Mouse (Mus musculus) limb, embryonic 13.5 days (tissue): Measurements from ENCODE around the gene Hyal2. TPM values are rescaled to one million over a fixed set of nuclear protein-coding genes. Genes with fewer than 3 reads are reported as not detected.
A peak's percentile ranks its signal among the peaks of the same experiment; 100 is the strongest.

ENCODE experiments used
- ATAC-seq: fragments of 200-750 bp; cut with Nextera tagmentation; 2 replicates; pipeline ENCODE4 v1.8.0; 2017; ENCODE audit warnings: low read depth, moderate number of reproducible peaks, moderate TSS enrichment; ENCODE audit not compliant: low FRiP score
- H3K27ac ChIP-seq: fragments of 300-500 bp; sonication (generic); 2 replicates; pipeline ENCODE4 v1.5.1; 2015; ENCODE audit warnings: inconsistent platforms, mild to moderate bottlenecking, moderate library complexity
- H3K27me3 ChIP-seq: fragments of 300-500 bp; sonication (generic); 2 replicates; pipeline ENCODE4 v1.6.1; 2015; ENCODE audit warnings: mild to moderate bottlenecking, inconsistent platforms
- H3K36me3 ChIP-seq: fragments of 300-500 bp; sonication (generic); 2 replicates; pipeline ENCODE4 v1.6.1; 2015; ENCODE audit warnings: inconsistent platforms, mild to moderate bottlenecking, moderate library complexity
- H3K4me1 ChIP-seq: fragments of 300-500 bp; sonication (generic); 2 replicates; pipeline ENCODE4 v1.6.1; 2015; ENCODE audit warnings: inconsistent platforms
- H3K4me2 ChIP-seq: fragments of 300-500 bp; sonication (generic); replicated peaks from 2 replicates; pipeline ENCODE4 v1.6.1; 2015; ENCODE audit warnings: inconsistent platforms, mild to moderate bottlenecking, moderate library complexity
- H3K4me3 ChIP-seq: fragments of 300-500 bp; sonication (generic); 2 replicates; pipeline ENCODE4 v1.5.1; 2015; ENCODE audit warnings: moderate library complexity, mild to moderate bottlenecking, inconsistent platforms
- H3K9ac ChIP-seq: fragments of 300-500 bp; sonication (generic); 2 replicates; pipeline ENCODE4 v1.6.1; 2015; ENCODE audit warnings: mild to moderate bottlenecking, inconsistent platforms
- H3K9me3 ChIP-seq: fragments of 300-500 bp; sonication (generic); 2 replicates; pipeline ENCODE4 v1.6.1; 2016; ENCODE audit warnings: inconsistent platforms
- WGBS: fragments of 180-500 bp; shearing (Covaris S2); methylation state at CpG from one replicate; pipeline ENCODE4 v1.1.7; 2015; 5-methylcytosine and 5-hydroxymethylcytosine counted together
- polyA plus RNA-seq: library from polyadenylated mRNA; unstranded; fragments of >200 nt; fragmentation: Nextera tagmentation; extraction: Ambion mirVana; gene quantifications from 2 replicates; pipeline ENCODE4 v1.2.1, GENCODE M21; 2015

The Hyal2 gene
- polyA plus RNA-seq, 1 experiment from 2014 or later: 127 TPM

DNA sequence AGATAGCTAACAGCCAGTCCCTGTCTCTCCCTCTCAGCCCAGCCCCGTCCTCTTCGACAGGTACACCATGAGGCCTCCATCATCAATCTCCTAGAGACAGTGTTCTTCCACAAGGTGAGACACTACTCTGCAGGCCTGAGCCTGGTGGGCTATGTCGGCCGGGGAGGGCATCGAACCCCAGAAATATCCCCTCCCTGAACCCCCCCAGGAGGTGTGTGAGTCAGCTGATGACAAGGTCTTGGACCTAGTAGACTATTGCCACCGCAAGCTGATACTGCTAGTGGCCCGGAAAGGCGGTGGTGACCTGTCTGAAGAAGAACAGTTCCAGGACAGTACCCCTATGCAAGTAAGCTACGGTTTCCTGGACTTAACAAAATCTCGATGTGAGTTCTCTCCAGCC is 18.9 kb upstream of the Hyal2 start:
- peaks cover 17% of the 10 kb centered on the region for H3K36me3 ChIP-seq
- H3K27me3 ChIP-seq: 0 out of 2 replicates have a peak, but pooled peaks cover 3% of the 10 kb centered on the region
- ATAC-seq: no peak
- H3K4me2 ChIP-seq: no peak overlapping the region
- WGBS: 90% methylated on average over 10 of the region's 10 CpGs
- H3K9ac ChIP-seq: no peak overlapping the region
- H3K4me1 ChIP-seq: peaks cover 60% of the 10 kb centered on the region
- H3K27ac ChIP-seq: no peak overlapping the region
- no peaks in the 10 kb centered on the region for H3K9me3 ChIP-seq
- no peak overlapping the region for H3K4me3 ChIP-seq

- WGBS: 85% methylated on average over 20 of the region's 20 CpGs
- Histone ChIP-seq H3K4me2 (no peak overlapping the region), H3K4me1 (peaks cover 62% of the 10 kb centered on the region)
Measured at GRCm38 (mm10) chr9:107549297-107550074, 18.3 kb upstream of the Hyal2 start.

GRCm38 (mm10) chr9:107550491-107551116 is 17.1 kb upstream of the Hyal2 start:
- no peak for ATAC-seq
- H3K27me3 ChIP-seq: 0 out of 2 replicates have a peak, but pooled peaks cover 3% of the 10 kb centered on the region
- H3K4me1 ChIP-seq: peaks cover 61% of the 10 kb centered on the region
- peak overlapping the region; percentile 86 for H3K4me2 ChIP-seq
- no peaks in the 10 kb centered on the region for H3K36me3 ChIP-seq
- H3K4me3 ChIP-seq: peak overlapping the region; percentile 79
- H3K27ac ChIP-seq: peak overlapping the region; percentile 84; the same call in 1 of the 2 replicates
- peak overlapping the region; percentile 86 for H3K9ac ChIP-seq
- WGBS: 33% methylated on average over 23 of the region's 23 CpGs
- H3K9me3 ChIP-seq: no peaks in the 10 kb centered on the region

More at GRCm38 (mm10) chr9:107549297-107550074, 18.3 kb upstream of the Hyal2 start:
- H3K9ac ChIP-seq: no peak overlapping the region
- no peak overlapping the region for H3K4me3 ChIP-seq
- ATAC-seq: no peak
- H3K27me3 ChIP-seq: 0 out of 2 replicates have a peak, but pooled peaks cover 3% of the 10 kb centered on the region
- H3K27ac ChIP-seq: no peak overlapping the region
- H3K36me3 ChIP-seq: peaks cover 10% of the 10 kb centered on the region
- H3K9me3 ChIP-seq: no peaks in the 10 kb centered on the region

DNA sequence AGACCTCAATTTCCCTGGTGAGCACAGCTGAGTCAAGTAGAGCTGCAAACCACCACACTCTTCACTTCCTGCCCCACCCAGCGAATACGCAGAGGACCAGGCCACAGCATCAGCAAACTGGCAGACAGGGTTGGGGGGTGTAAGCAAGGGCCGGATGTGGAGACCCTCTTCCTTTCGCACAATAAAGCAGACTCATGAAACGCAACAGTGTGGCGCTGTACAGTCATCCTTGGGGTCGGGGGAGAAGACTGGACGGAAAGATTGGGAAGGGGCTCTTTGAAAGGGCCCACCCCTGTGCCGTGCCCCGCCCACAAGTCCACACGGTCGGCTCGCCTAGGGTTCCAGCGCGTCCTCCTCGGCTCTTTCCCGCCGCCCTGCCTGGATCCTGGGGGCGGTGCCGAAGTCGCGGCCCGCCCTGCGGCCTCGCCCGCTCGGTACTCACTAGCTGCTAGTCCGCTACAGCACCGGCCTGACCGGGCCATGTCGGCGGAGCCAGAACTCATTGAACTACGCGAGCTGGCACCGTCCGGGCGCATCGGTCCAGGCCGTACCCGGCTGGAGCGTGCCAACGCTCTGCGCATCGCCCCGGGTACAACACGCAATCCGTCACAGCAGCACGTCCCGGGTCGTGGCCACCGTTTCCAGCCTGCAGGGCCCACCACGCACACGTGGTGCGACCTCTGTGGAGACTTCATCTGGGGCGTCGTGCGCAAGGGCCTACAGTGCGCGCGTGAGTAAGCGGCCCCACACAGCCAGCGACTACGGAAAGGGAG is 16.4 kb upstream of the Hyal2 start, which contains the start of gene Rassf1:
Gene Rassf1 (plus strand): TSS at position 439 of the 773 bp plus-strand sequence.
- no peaks in the 10 kb centered on the region for H3K36me3 ChIP-seq

DNA sequence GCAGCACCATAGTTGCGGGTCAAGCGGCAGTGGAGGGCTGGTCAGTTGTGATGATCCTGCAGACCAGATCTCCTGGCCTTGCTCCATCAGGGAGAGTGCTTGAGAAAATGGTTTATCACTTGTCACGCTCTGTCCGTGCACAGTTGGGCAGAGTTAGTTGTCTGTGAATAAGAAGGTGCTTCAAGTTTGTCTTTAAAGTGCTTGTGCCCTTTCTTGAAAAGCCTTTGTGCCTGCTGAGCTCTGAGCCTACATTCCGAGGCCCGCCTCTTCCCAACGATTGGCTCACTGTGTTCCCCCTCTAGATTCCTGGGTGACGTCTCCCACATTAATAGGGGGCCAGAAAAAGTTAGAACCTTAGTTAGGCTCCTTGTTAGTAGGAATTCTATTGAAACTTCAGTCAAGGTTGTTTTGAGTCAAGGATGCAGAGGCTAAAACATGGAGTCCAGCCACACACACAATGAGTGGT is 15.8 kb upstream of the Hyal2 start:
- peak overlapping the region; percentile 84 for H3K27ac ChIP-seq
- WGBS: 8% methylated on average over 8 of the region's 8 CpGs
- no peak for ATAC-seq

More for the DNA sequence above, 16.4 kb upstream of the Hyal2 start, which contains the start of gene Rassf1:
- peak within 1 kb of the TSS; percentile 86 for H3K4me2 ChIP-seq
- H3K27ac ChIP-seq: peak within 1 kb of the TSS; percentile 84
- no peaks in the 10 kb centered on the region for H3K9me3 ChIP-seq
- peak within 1 kb of the TSS; percentile 79 for H3K4me3 ChIP-seq
- H3K27me3 ChIP-seq: 0 out of 2 replicates have a peak, but pooled peaks cover 3% of the 10 kb centered on the region
- under 1% methylated on average over 62 of the region's 63 CpGs for WGBS
- ATAC-seq: peak; percentile 59
- H3K9ac ChIP-seq: peak within 1 kb of the TSS; percentile 86
- H3K4me1 ChIP-seq: peaks cover 61% of the 10 kb centered on the region

DNA sequence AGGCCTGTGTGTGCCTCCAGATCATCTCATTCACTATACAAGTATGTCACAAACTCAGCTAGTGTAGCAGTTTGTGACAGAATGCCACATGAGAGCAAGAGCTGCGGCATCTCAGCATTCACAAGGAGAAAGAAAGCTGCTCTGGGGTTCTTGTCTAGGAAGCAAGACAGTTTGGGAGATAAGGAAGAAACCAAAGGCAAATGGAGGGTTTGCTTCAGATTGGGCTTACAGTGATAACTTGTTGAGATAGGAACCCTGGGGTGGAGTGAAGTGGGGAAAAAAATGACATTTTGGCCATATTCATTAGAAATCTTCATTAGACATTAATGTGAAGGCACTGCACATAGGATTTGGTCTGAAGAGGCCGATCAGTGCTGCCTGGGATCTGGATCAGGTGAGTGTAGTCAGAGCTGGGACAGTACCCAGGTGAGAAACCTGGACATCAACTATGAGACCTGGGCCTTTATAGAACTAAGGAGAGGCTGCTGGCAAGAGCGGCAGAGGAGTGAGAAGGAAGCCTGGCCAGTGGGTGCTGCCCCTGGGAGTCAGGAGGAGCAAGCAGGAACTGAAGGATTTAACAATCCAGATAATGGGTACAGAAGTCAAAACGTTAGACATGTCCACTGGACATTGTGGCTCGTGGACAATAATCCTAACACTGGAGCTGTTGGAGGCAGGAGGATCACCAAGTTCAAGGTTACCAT is 14.9 kb upstream of the Hyal2 start:
- Histone ChIP-seq H3K4me3 (peak overlapping the region; percentile 79), H3K9me3 (no peaks in the 10 kb centered on the region), H3K27me3 (0 out of 2 replicates have a peak, but pooled peaks cover 3% of the 10 kb centered on the region), H3K9ac (peak overlapping the region; percentile 86), H3K4me1 (peaks cover 53% of the 10 kb centered on the region), H3K27ac (peak overlapping the region; percentile 89; the same call in 1 of the 2 replicates), H3K36me3 (peaks cover 14% of the 10 kb centered on the region), H3K4me2 (peak overlapping the region; percentile 86)
- ATAC-seq: no peak
- WGBS: 70% methylated on average over 5 of the region's 5 CpGs

More for the DNA sequence above, 15.8 kb upstream of the Hyal2 start:
- H3K9me3 ChIP-seq: no peaks in the 10 kb centered on the region
- peak overlapping the region; percentile 86 for H3K4me2 ChIP-seq
- peak overlapping the region; percentile 79 for H3K4me3 ChIP-seq
- 0 out of 2 replicates have a peak, but pooled peaks cover 3% of the 10 kb centered on the region for H3K27me3 ChIP-seq
- H3K9ac ChIP-seq: peak overlapping the region; percentile 86
- peaks cover 61% of the 10 kb centered on the region for H3K4me1 ChIP-seq
- peaks cover 5% of the 10 kb centered on the region for H3K36me3 ChIP-seq

DNA sequence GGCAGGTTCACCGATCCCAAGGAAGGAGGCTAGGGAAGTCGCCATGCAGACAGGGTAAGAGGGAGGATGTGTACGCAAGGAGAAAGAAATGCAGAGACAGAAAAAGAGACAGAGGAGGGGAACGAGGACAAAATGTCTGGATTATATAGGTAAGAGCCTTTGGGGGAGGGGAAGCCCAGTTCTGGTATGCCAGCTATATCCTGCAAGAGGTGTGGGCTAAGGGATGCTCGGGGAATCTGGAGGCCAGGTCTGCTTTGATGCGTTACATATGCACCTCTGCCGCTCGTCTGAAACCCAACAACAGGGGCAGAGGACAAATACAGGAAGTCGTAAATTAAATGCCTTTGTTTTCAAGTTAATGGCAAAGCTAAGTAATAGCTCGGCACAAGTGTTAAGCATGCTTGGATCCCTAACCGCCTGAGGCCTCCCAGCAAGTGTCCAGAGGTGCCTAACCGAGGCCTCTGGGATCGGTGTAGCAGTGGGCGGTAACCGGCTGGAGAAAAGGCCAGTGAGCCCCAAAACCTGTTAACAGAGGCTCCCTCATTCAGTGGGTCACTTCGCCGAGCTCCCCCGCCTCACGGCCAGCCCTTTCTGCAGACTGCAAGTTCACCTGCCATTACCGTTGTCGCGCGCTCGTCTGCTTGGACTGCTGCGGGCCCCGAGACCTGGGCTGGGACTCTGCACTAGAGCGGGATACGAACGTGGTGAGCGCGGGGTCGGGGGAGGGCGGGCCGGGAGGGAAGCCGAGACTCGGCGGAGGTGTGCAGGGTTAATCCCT is 14.0 kb upstream of the Hyal2 start:
- H3K27ac ChIP-seq: peak overlapping the region; percentile 89
- no peaks in the 10 kb centered on the region for H3K9me3 ChIP-seq
- 2% methylated on average over 37 of the region's 37 CpGs for WGBS
- peaks cover 53% of the 10 kb centered on the region for H3K4me1 ChIP-seq
- H3K4me3 ChIP-seq: peak overlapping the region; percentile 79
- H3K36me3 ChIP-seq: peaks cover 23% of the 10 kb centered on the region
- peak overlapping the region; percentile 86 for H3K4me2 ChIP-seq
- H3K27me3 ChIP-seq: 0 out of 2 replicates have a peak, but pooled peaks cover 3% of the 10 kb centered on the region
- peak overlapping the region; percentile 67 for H3K9ac ChIP-seq
- ATAC-seq: peak; percentile 33

- H3K36me3 ChIP-seq: peaks cover 30% of the 10 kb centered on the region
- peak overlapping the region; percentile 86 for H3K4me2 ChIP-seq
- WGBS: under 1% methylated on average over 53 of the region's 53 CpGs
- ATAC-seq: peak; percentile 94
- peak overlapping the region; percentile 96 for H3K27ac ChIP-seq
- no peaks in the 10 kb centered on the region for H3K9me3 ChIP-seq
- H3K4me1 ChIP-seq: peaks cover 53% of the 10 kb centered on the region
- peak overlapping the region; percentile 86 for H3K9ac ChIP-seq
- H3K4me3 ChIP-seq: peak overlapping the region; percentile 79
- 0 out of 2 replicates have a peak, but pooled peaks cover 3% of the 10 kb centered on the region for H3K27me3 ChIP-seq
Measured at GRCm38 (mm10) chr9:107554319-107554825, 13.4 kb upstream of the Hyal2 start.

- Histone ChIP-seq H3K27ac (peak overlapping the region; percentile 96), H3K4me3 (peak overlapping the region; percentile 79), H3K9ac (peak overlapping the region; percentile 86), H3K27me3 (0 out of 2 replicates have a peak, but pooled peaks cover 3% of the 10 kb centered on the region), H3K9me3 (no peaks in the 10 kb centered on the region), H3K4me1 (peaks cover 53% of the 10 kb centered on the region), H3K4me2 (peak overlapping the region; percentile 86), H3K36me3 (peaks cover 36% of the 10 kb centered on the region)
- WGBS: under 1% methylated on average over 23 of the region's 23 CpGs
- ATAC-seq: no peak; the same call in 1 of the 2 replicates
Measured at GRCm38 (mm10) chr9:107555031-107555457, 12.7 kb upstream of the Hyal2 start.

- no peaks in the 10 kb centered on the region for H3K27me3 ChIP-seq
- H3K4me1 ChIP-seq: peaks cover 46% of the 10 kb centered on the region
- no peaks in the 10 kb centered on the region for H3K9me3 ChIP-seq
- 41% methylated on average over 2 of the region's 2 CpGs for WGBS
- H3K4me3 ChIP-seq: peak overlapping the region; percentile 79
- peak overlapping the region; percentile 86 for H3K4me2 ChIP-seq
- peaks cover 43% of the 10 kb centered on the region for H3K36me3 ChIP-seq
- peak overlapping the region; percentile 86 for H3K9ac ChIP-seq
- peak overlapping the region; percentile 96; the same call in 1 of the 2 replicates for H3K27ac ChIP-seq
- ATAC-seq: no peak
Measured at GRCm38 (mm10) chr9:107555701-107556100, 12.0 kb upstream of the Hyal2 start.
